Mouse (Mus musculus): ENCODE measurements around the gene Olfr707.
"Not testable (repeated sequence)": the region's sequence is repeated elsewhere in the genome, so short reads cannot be mapped to it uniquely, and the experiment has no call there.

Olfr707 gene

GRCm38 (mm10) chr7:106901141-106901540 is at the start of gene Olfr707:
TSS of gene Olfr707 (minus strand) at chr7:106901241.
- not testable (repeated sequence) for DNase-seq (ENCODE audit: low read depth)

GRCm38 (mm10) chr7:106948212-106948611 is 47.2 kb upstream of the Olfr707 start, which contains the start of gene Olfr710:
TSS of gene Olfr710 (minus strand) at chr7:106948312.
- DNase-seq (ENCODE audit: low read depth) = no peak

DNA sequence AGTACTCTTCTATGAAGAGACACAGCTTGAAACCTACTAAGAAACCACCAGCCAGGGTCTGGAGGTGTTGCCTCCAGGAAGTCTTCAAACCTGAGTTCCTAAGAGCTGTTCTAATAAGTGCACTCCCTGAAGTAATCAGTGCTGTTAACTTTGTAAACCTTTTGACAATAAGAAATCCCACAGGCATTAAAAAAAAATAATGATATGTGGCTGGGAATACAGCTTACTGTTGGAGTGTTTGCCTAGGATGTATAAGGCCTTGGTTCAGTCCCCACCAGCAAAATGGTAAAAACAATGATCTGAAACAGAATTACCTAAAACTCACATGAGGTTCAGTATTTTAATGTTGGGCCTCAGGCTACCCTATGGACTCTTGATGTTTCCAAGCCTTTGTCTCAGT is 31.1 kb upstream of the Olfr707 start, which contains the start of gene Olfr709-ps1:
TSS of gene Olfr709-ps1 (minus strand) at position 101 of the 400 bp plus-strand sequence.
- DNase-seq (ENCODE audit: low read depth) = no peak

DNA sequence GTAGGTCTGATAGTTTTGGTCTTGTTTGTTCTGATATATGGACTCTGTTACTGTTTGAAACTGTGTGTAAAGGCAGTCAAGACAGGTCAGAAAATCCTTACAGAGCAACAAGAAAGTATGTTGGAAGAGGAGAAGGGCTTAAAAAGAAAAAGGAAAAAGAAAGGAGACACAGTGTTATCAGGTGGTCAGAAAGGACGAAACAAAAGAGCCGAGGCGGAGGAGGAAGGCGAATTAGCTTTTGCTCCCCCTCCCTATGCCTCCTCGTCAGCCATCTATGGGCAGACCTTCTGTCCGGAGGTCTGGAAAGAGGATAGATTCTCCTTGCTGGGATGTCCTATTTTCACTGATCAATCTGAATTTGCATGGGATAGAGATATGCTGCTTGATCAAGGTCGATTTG is 19.9 kb upstream of the Olfr707 start:
- DNase-seq (ENCODE audit: low read depth) = not testable (repeated sequence)

DNA sequence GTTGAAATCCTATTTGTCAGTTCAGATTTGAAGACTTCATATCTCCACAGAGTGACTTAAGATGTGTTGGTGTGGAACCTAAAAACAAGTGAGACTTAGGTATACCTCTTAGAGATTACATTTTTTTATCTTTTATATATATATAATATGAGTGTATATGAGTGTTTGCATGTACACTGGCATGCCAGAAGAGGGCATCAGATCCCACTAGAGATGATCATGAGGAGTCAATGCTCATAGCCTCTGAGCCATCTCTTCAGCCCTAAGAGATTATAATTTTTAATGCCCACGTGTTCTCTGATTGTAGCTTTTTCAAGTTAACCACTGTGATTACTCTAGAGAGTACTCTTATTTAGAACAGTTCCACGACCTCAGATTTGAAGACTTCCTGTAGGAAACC is 6.6 kb upstream of the Olfr707 start, which contains the start of gene Olfr1532-ps1:
TSS of gene Olfr1532-ps1 (plus strand) at position 326 of the 400 bp plus-strand sequence.
- no peak for DNase-seq (ENCODE audit: low read depth)

- no peak for DNase-seq (ENCODE audit: low read depth)
Observed at GRCm38 (mm10) chr7:106888062-106888461, 13.0 kb downstream of the Olfr707 start, which contains the start of gene Olfr706. TSS of gene Olfr706 (minus strand) at chr7:106888162.

- DNase-seq (ENCODE audit: low read depth) = no peak
Observed at GRCm38 (mm10) chr7:106876791-106877190, 24.2 kb downstream of the Olfr707 start, which contains the start of gene Olfr705. TSS of gene Olfr705 (minus strand) at chr7:106876891.

DNA sequence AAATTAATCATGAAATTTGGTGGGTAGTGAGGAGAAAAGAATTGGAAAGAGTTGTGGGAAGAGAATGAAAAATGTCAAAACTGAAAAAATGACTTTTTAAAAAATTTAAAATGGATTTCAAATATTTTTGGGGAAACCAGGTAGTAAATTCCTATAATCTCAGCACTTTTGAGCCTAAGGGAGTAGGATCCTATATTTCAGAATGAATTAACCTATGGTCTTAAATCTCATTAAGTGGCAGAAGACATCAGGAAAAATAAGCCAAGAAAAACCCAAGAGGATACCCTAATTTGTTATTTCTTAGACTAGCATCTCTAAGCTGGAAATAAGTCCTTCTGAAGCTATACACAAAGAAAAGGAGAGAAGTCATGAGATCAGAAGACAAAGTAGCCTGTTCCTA is 38.2 kb downstream of the Olfr707 start, which contains the start of gene Olfr704:
TSS of gene Olfr704 (plus strand) at position 301 of the 400 bp plus-strand sequence.
- DNase-seq (ENCODE audit: low read depth) = no peak

- no peak for DNase-seq (ENCODE audit: low read depth)
Observed at GRCm38 (mm10) chr7:106843060-106843459, 58.0 kb downstream of the Olfr707 start, which contains the start of gene Olfr703. TSS of gene Olfr703 (plus strand) at chr7:106843360.
